Mouse (Mus musculus) stomach, embryonic 15.5 days (tissue): Measurements from ENCODE around the gene 1700018G05Rik. TPM values are rescaled to one million over a fixed set of nuclear protein-coding genes. Genes with fewer than 3 reads are reported as not detected.

ENCODE experiments used
- polyA plus RNA-seq: library from polyadenylated mRNA; unstranded; fragments of >200 nt; fragmentation: Nextera tagmentation; extraction: Ambion mirVana; gene quantifications from 2 replicates; pipeline ENCODE4 v1.2.1, GENCODE M21; 2015

The 1700018G05Rik gene
- polyA plus RNA-seq, 1 experiment from 2014 or later: not detected

Other genes starting within 250 kb of the 1700018G05Rik start
- not detected in 2 replicates for gene Gm3880, start 241.4 kb upstream of the 1700018G05Rik start, polyA plus RNA-seq
- gene Gm9112, start 220.7 kb upstream of the 1700018G05Rik start, polyA plus RNA-seq: not detected in 2 replicates
- not detected in 2 replicates for gene Dmrtc1b, start 220.5 kb upstream of the 1700018G05Rik start, polyA plus RNA-seq
- gene Dmrtc1c1, start 125.4 kb upstream of the 1700018G05Rik start, polyA plus RNA-seq: not detected in 2 replicates
- gene Dmrtc1c2, start 73.8 kb upstream of the 1700018G05Rik start, polyA plus RNA-seq: not detected in 2 replicates
- gene 1700031F05Rik, start 60.4 kb upstream of the 1700018G05Rik start, polyA plus RNA-seq: not detected in 2 replicates
- 1.3 and 1.5 TPM in 2 replicates for gene Dmrtc1a, start 19.7 kb upstream of the 1700018G05Rik start, polyA plus RNA-seq
- not detected in 2 replicates for gene 1700011M02Rik, start 19.5 kb upstream of the 1700018G05Rik start, polyA plus RNA-seq